Mouse (Mus musculus): ENCODE data around the gene Ankrd11. TPM values are rescaled to one million over a fixed set of nuclear protein-coding genes. Genes with fewer than 3 reads are reported as not detected.
A peak's percentile ranks its signal among the peaks of the same experiment; 100 is the strongest.

Ankrd11 gene
- total and polyA plus RNA-seq, 3 experiments = 49.2 to 235 (median 87.7) TPM

GRCm38 (mm10) chr8:122865441-122865840, 176.6 kb downstream of the Ankrd11 start (continued):
- TF ChIP-seq GATA1 (IDR thresholded peaks at IDR 0.05; ENCODE audit: low read depth, low read length) (no peak), NRF1 (IDR thresholded peaks at IDR 0.05; ENCODE audit: insufficient read depth, low read depth, low read length, poor library complexity, severe bottlenecking) (no peak), POLR2AphosphoS2 (IDR thresholded peaks at IDR 0.05; ENCODE audit: low read length) (no peak), MAX (IDR thresholded peaks at IDR 0.05; ENCODE audit: low read length) (no peak), MAZ (IDR thresholded peaks at IDR 0.05; ENCODE audit: low read depth, low read length) (no peak), MAFK (IDR thresholded peaks at IDR 0.05; ENCODE audit: borderline replicate concordance, low read depth, low read length) (no peak), HCFC1 (IDR thresholded peaks at IDR 0.05; ENCODE audit: low read depth, low read length) (0 out of 2 replicates have a peak, but pooled peaks have one; percentile 17), MYC (IDR thresholded peaks at IDR 0.05; ENCODE audit: low read depth, low read length) (no peak), RAD21 (IDR thresholded peaks at IDR 0.05; ENCODE audit: low read depth, low read length) (peak; percentile 78), USF1 (IDR thresholded peaks at IDR 0.05; ENCODE audit: low read depth, low read length) (no peak), ZC3H11A (IDR thresholded peaks at IDR 0.05; ENCODE audit: low read depth, low read length) (peak; percentile 67)

DNA sequence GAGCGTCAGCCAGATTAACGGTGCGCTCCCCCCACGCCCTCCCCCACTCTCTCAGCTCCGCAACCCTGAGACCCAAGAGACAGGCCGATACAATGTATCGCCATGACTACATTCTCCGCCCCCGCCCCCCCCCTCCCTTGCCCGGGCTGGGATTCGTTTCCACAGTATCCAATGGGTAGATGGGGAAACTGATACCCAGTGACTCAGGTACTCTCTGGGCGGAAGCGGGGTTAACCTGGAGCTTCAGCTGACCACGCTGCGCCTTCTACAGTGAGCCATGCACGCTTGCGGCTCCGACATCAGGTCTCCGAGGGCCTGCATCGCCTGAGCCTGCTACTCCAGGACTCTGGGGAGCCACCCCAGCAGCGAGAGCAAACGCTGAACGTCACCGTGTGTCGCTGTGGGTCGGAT, 177.4 kb downstream of the Ankrd11 start:
- Histone ChIP-seq H3K79me2 (ENCODE audit: control insufficient read depth, insufficient read depth, low read length, poor library complexity) (no peaks in the 10 kb centered on the region), H3K36me3 (ENCODE audit: control insufficient read depth in 1 of 2, insufficient read depth in 2 of 2, low read length in 2 of 2) (no peaks in the 10 kb centered on the region), H3K4me1 (ENCODE audit: control insufficient read depth in 1 of 2, insufficient read depth in 2 of 2, low read length in 2 of 2) (peaks cover 2 to 18% of the 10 kb centered on the region in 2 experiments; a peak in 3 of 4 replicates), H3K4me3 (ENCODE audit: control insufficient read depth in 1 of 2, insufficient read depth in 1 of 2, low read depth in 2 of 2, low read length in 2 of 2) (peak overlapping the region; percentile 48 to 64), H3K9ac (ENCODE audit: control insufficient read depth, low read depth, low read length, poor library complexity, severe bottlenecking) (peak overlapping the region; percentile 46), H3K27me3 (ENCODE audit: control insufficient read depth in 1 of 2, insufficient read depth in 2 of 2, low read length in 2 of 2) (no peaks in the 10 kb centered on the region), H3K9me3 (replicated peaks; ENCODE audit: insufficient read depth, low read length) (no peaks in the 10 kb centered on the region), H3K27ac (ENCODE audit: control insufficient read depth, low read depth, low read length) (no peak overlapping the region)
- no peak for TF ChIP-seq CTCF (IDR thresholded peaks at IDR 0.05 in 2 of 3, conservative IDR thresholded peaks at IDR 0.05 in 1 of 3; ENCODE audit: control insufficient read depth in 1 of 3, insufficient read depth in 1 of 3, low read depth in 2 of 3, low read length in 3 of 3, poor library complexity in 1 of 3, severe bottlenecking in 1 of 3)
- TF ChIP-seq EP300 (IDR thresholded peaks at IDR 0.05; ENCODE audit: low read depth in 1 of 2, low read length in 2 of 2) = 0 out of 4 replicates have a peak, but pooled peaks of 1 of the 2 experiments have one; percentile 13
- DNase-seq (ENCODE audit: low read depth, low spot score) = peak; percentile 40

DNA sequence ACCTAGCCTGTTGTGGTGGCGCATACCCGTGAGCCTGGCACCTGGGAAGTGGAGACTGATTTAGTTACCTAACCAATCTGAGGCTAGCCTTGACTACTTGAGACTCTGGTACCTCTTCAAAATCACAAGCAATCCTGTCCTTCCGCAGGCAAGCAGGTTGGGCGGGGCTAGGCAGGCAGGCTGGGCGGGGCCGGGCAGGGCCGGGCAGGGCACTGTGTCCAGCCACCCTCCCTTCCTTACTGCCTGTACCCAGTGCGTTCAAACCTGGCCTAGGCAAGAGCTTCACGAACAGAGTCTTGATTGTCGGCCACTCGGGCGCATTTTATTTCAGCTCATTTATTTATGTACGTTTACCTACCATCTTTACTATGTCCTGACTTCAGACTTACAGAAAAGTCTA, 182.2 kb downstream of the Ankrd11 start:
- H3K9ac ChIP-seq (ENCODE audit: control insufficient read depth, low read depth, low read length, poor library complexity, severe bottlenecking) = no peak overlapping the region
- H3K36me3 ChIP-seq (ENCODE audit: control insufficient read depth in 1 of 2, insufficient read depth in 2 of 2, low read length in 2 of 2) = no peaks in the 10 kb centered on the region
- peaks cover 0 to 2% of the 10 kb centered on the region in 2 experiments; a peak in 2 of 4 replicates for H3K27me3 ChIP-seq (ENCODE audit: control insufficient read depth in 1 of 2, insufficient read depth in 2 of 2, low read length in 2 of 2)
- H3K9me3 ChIP-seq (replicated peaks; ENCODE audit: insufficient read depth, low read length) = no peaks in the 10 kb centered on the region
- no peak overlapping the region for H3K4me3 ChIP-seq (ENCODE audit: control insufficient read depth in 1 of 2, insufficient read depth in 1 of 2, low read depth in 2 of 2, low read length in 2 of 2)
- H3K79me2 ChIP-seq (ENCODE audit: control insufficient read depth, insufficient read depth, low read length, poor library complexity) = no peaks in the 10 kb centered on the region
- TF ChIP-seq UBTF (IDR thresholded peaks at IDR 0.05; ENCODE audit: borderline replicate concordance, insufficient read depth, low read depth, low read length) (no peak), MYC (IDR thresholded peaks at IDR 0.05; ENCODE audit: low read depth, low read length) (no peak), E2F4 (IDR thresholded peaks at IDR 0.05; ENCODE audit: borderline replicate concordance, low read depth, low read length) (no peak), HCFC1 (IDR thresholded peaks at IDR 0.05; ENCODE audit: low read depth, low read length) (no peak), MYB (IDR thresholded peaks at IDR 0.05; ENCODE audit: low read depth, low read length) (no peak), RCOR1 (IDR thresholded peaks at IDR 0.05; ENCODE audit: low read depth, low read length) (no peak), RAD21 (IDR thresholded peaks at IDR 0.05; ENCODE audit: low read depth, low read length) (no peak), ETS1 (IDR thresholded peaks at IDR 0.05; ENCODE audit: low read depth, low read length) (no peak), POLR2AphosphoS5 (IDR thresholded peaks at IDR 0.05; ENCODE audit: borderline replicate concordance, low read depth, low read length) (no peak), GABPA (IDR thresholded peaks at IDR 0.05; ENCODE audit: low read depth, low read length) (no peak), POLR2A (IDR thresholded peaks at IDR 0.05; ENCODE audit: control insufficient read depth in 1 of 2, insufficient read depth in 1 of 2, low read depth in 1 of 2, low read length in 2 of 2, poor library complexity in 1 of 2) (no peak), TBP (IDR thresholded peaks at IDR 0.05; ENCODE audit: low read depth, low read length) (no peak), SMC3 (IDR thresholded peaks at IDR 0.05; ENCODE audit: low read depth, low read length) (no peak), CHD2 (IDR thresholded peaks at IDR 0.05; ENCODE audit: low read length) (no peak), MAZ (IDR thresholded peaks at IDR 0.05; ENCODE audit: low read depth, low read length) (no peak)
- peaks cover 0 to 7% of the 10 kb centered on the region in 2 experiments; a peak in 2 of 4 replicates for H3K4me1 ChIP-seq (ENCODE audit: control insufficient read depth in 1 of 2, insufficient read depth in 2 of 2, low read length in 2 of 2)
- DNase-seq (ENCODE audit: low read depth, low spot score) = no peak
- H3K27ac ChIP-seq (ENCODE audit: control insufficient read depth, low read depth, low read length) = no peak overlapping the region
